Mouse (Mus musculus) stomach, postnatal 0 days (tissue): ENCODE results near the gene Klhdc8a. TPM values are rescaled to one million over a fixed set of nuclear protein-coding genes. Genes with fewer than 3 reads are reported as not detected.

Experiments used
- ATAC-seq: fragments of 200-750 bp; cut with Nextera tagmentation; 2 replicates; pipeline ENCODE4 v1.8.0; 2017; ENCODE audit not compliant: low FRiP score, low TSS enrichment
- DNase-seq: peaks from one replicate; pipeline ENCODE4 v3.0.0-alpha.2; 2016; ENCODE audit warnings: low spot score
- H3K27ac ChIP-seq: fragments of 300-500 bp; sonication (generic); replicated peaks from 2 replicates; pipeline ENCODE4 v1.5.1; 2014; ENCODE audit warnings: mild to moderate bottlenecking, control low read depth
- H3K27me3 ChIP-seq: fragments of 300-500 bp; sonication (generic); 2 replicates; pipeline ENCODE4 v1.6.1; 2014; ENCODE audit warnings: low read length; ENCODE audit not compliant: control insufficient read depth, insufficient read depth
- H3K36me3 ChIP-seq: fragments of 300-500 bp; sonication (generic); 2 replicates; pipeline ENCODE4 v1.6.1; 2014; ENCODE audit warnings: low read length, mixed read lengths; ENCODE audit not compliant: control insufficient read depth, insufficient read depth
- H3K4me1 ChIP-seq: fragments of 300-500 bp; sonication (generic); replicated peaks from 2 replicates; pipeline ENCODE4 v1.6.1; 2014; ENCODE audit warnings: antibody characterized with exemption; ENCODE audit not compliant: control insufficient read depth, insufficient read depth
- H3K4me2 ChIP-seq: fragments of 300-500 bp; sonication (generic); replicated peaks from 2 replicates; pipeline ENCODE4 v1.6.1; 2014; ENCODE audit warnings: low read depth, mild to moderate bottlenecking, control low read depth, moderate library complexity
- H3K4me3 ChIP-seq: fragments of 300-500 bp; sonication (generic); 2 replicates; pipeline ENCODE4 v1.5.1; 2014; ENCODE audit warnings: low read depth, low read length, control low read depth
- H3K9ac ChIP-seq: fragments of 300-500 bp; sonication (generic); 2 replicates; pipeline ENCODE4 v1.6.1; 2014; ENCODE audit warnings: mild to moderate bottlenecking, low read length, control low read depth, mixed read lengths
- H3K9me3 ChIP-seq: fragments of 300-500 bp; sonication (generic); 2 replicates; pipeline ENCODE4 v1.6.1; 2016; ENCODE audit warnings: low read length; ENCODE audit not compliant: control insufficient read depth
- CTCF ChIP-seq: IDR thresholded peaks from 2 replicates; pipeline ENCODE4 v1.5.1; 2016; ENCODE audit warnings: antibody characterized with exemption, low read depth, mild to moderate bottlenecking, moderate library complexity
- EP300 ChIP-seq: optimal IDR thresholded peaks from 2 replicates; pipeline ENCODE3; 2016; ENCODE audit warnings: antibody characterized with exemption
- WGBS: fragments of 180-500 bp; shearing (Covaris S2); extraction: QIAGEN DNeasy Blood & Tissue Kit; methylation state at CpG from one replicate; pipeline ENCODE4 v1.1.7; 2014; 5-methylcytosine and 5-hydroxymethylcytosine counted together
- polyA plus RNA-seq: library from polyadenylated mRNA; unstranded; fragments of >200 nt; fragmentation: Nextera tagmentation; extraction: Ambion mirVana; gene quantifications from 2 replicates; pipeline ENCODE4 v1.2.1, GENCODE M21; 2015

The Klhdc8a gene
- polyA plus RNA-seq, 1 experiment from 2014 or later: 0.34 TPM

DNA sequence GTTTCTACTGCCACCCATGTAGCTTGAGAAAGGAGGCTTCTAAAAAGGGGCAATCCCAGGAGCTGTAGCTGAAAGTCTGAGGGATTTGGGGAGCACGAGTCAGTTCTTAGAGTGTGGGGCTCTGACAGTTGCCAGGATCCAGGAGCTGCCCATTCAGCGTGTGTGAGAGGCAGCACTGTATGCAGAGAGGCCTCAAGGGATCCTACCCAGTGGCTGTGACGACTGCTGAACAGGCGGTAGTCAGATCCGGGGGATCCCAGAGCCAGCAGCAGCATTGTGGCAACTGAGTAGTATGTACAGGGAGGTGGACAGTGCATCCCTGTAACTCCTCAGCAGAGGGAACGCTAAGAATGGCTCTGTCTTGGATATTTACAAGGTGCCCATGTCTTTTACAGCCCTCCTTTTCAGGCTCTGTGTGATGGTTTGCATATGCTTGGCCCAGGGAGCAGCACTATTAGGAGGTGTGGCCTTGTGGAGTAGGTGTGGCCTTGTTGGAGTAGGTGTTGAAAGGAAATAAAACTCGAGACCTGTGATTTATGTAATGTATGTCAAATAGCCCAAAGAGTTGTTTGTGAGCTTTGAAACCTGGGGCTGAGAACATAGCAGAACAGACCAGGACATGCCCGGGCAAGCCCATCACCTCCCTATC is 33.1 kb upstream of the Klhdc8a start:
- Histone ChIP-seq H3K4me1 (no peaks in the 10 kb centered on the region), H3K9ac (no peak overlapping the region), H3K27ac (no peak overlapping the region), H3K4me3 (no peak overlapping the region), H3K9me3 (no peaks in the 10 kb centered on the region), H3K27me3 (no peaks in the 10 kb centered on the region), H3K36me3 (no peaks in the 10 kb centered on the region), H3K4me2 (no peak overlapping the region)
- DNase-seq (no peak), ATAC-seq (no peak)
- WGBS: 70% methylated on average over 8 of the region's 8 CpGs
- TF ChIP-seq CTCF (no peak), EP300 (no peak)

DNA sequence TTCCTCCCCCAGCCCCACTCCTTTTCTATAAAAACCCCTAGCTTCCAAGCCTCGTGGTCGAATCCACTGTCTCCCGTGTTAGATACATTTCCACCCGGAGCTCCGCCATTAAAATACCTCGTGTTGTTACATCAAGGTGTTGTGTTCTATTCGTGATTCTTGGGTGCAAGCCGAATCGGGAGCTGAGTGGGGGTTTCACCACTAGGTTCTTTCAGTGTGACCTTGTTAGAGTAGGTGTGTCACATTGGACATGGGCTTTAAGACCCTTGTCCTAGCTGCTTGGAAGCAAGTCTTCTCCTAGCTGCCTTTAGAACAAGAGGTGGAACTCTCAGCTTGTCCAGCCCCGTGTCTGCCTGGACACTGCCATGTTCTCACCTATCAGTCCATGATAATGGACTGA is 32.5 kb upstream of the Klhdc8a start:
- 88% methylated on average over 10 of the region's 10 CpGs for WGBS
- no peaks in the 10 kb centered on the region for H3K36me3 ChIP-seq
- H3K4me1 ChIP-seq: no peaks in the 10 kb centered on the region
- ATAC-seq (no peak), DNase-seq (no peak)
- TF ChIP-seq CTCF: no peak
- no peak for TF ChIP-seq EP300
- H3K9ac ChIP-seq: no peak overlapping the region
- no peak overlapping the region for H3K27ac ChIP-seq
- H3K4me2 ChIP-seq: no peak overlapping the region
- no peaks in the 10 kb centered on the region for H3K27me3 ChIP-seq
- no peak overlapping the region for H3K4me3 ChIP-seq
- H3K9me3 ChIP-seq: no peaks in the 10 kb centered on the region

DNA sequence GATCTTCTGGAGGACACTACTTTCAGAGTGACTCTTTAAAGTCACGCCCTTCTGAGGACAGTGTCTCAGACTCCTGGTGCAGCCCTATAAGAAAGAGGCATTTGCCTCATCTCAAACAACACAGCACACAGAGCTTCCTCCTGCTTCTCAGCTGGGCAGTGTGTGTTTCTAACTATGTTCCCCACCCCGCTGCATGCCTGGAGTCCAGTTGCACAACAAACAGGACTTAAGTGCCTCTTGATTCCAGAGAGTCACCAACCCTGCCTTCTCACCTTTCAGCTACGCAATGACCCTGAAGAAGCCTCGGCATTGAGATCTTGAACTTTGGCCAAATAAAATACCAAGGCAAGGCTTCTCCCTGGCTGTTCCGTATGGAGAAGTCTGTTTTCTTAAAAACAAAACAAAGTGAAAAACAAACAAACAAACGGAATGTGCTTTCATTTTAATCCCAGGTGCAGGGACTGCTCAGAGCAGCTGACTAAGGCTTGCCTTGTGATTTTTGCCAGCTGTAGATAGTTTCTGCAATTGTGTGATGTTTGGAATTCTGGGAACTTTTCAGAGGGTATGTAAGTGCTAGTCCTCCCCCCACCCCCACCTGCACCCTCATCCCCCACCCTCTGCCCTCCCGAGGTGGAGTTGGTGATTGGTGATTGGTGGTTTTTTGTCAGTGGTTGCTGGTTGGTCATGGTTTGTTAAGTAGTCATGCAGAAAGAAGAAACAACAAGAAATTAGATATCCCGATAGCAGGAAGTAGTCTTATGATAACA is 31.5 kb upstream of the Klhdc8a start:
- ATAC-seq (no peak), DNase-seq (no peak)
- H3K9ac ChIP-seq: no peak overlapping the region
- TF ChIP-seq EP300 (no peak), CTCF (no peak)
- no peaks in the 10 kb centered on the region for H3K27me3 ChIP-seq
- H3K4me3 ChIP-seq: no peak overlapping the region
- H3K9me3 ChIP-seq: no peaks in the 10 kb centered on the region
- H3K4me2 ChIP-seq: no peak overlapping the region
- 47% methylated on average over 8 of the region's 8 CpGs for WGBS
- no peak overlapping the region for H3K27ac ChIP-seq
- no peaks in the 10 kb centered on the region for H3K4me1 ChIP-seq
- H3K36me3 ChIP-seq: no peaks in the 10 kb centered on the region

DNA sequence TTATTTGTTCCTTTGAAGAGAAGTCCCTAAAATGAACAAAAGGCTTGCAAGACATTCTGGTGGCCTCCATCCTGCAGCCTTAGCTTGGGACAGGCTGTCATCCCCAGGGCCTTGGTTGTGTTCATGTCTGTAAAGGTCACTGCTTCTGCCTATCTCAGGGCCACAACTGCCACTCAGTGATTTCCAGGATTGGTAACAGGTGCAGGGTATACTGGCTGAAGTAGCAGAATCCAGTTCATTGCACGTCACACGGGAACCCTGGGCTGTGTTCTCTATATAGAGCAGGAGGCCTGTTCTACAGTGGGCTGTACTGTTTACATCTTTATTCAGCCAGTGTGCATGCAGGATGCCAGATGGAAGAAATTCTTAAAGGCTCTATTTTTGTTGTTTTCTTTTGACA is 30.5 kb upstream of the Klhdc8a start:
- 56% methylated on average over 2 of the region's 2 CpGs for WGBS
- DNase-seq (no peak), ATAC-seq (no peak)
- Histone ChIP-seq H3K4me2 (no peak overlapping the region), H3K4me1 (no peaks in the 10 kb centered on the region), H3K9me3 (no peaks in the 10 kb centered on the region), H3K4me3 (no peak overlapping the region), H3K9ac (no peak overlapping the region), H3K36me3 (no peaks in the 10 kb centered on the region), H3K27ac (no peak overlapping the region), H3K27me3 (no peaks in the 10 kb centered on the region)
- no peak for TF ChIP-seq CTCF
- no peak for TF ChIP-seq EP300

DNA sequence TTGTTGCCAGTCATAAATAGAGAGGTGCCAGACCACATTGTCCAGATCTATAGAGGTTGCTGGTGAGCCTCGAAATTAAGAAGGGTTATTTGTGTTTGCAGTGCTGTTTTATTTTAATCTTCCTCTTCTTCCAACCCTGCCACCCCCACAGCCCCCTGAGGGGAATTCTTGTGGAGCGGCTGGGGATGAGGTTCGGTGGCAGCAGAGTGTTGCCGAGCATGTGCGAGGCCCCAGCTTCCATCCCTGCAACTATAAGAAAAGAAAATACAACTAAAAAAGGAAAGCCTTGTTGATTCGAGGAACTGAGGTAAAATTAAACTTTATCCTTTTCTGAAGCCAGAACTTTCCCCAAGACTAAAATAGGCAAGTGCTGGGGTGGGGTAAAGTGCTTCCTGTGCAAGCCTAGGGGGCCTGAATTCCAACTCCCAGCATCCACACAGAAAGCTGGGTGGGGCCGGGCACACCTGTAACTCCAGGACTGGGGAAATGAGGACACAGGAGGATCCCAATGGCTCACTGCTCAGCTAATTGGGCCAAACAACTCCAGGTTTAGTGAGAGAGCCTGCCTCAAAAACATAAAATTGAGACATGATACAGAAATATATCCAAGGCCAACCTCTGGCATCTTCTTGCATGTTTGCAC is 29.9 kb upstream of the Klhdc8a start:
- no peak for TF ChIP-seq EP300
- TF ChIP-seq CTCF: no peak
- Histone ChIP-seq H3K27me3 (no peaks in the 10 kb centered on the region), H3K36me3 (no peaks in the 10 kb centered on the region), H3K4me2 (no peak overlapping the region), H3K4me3 (no peak overlapping the region), H3K9me3 (no peaks in the 10 kb centered on the region), H3K9ac (no peak overlapping the region), H3K4me1 (no peaks in the 10 kb centered on the region), H3K27ac (no peak overlapping the region)
- ATAC-seq: no peak
- 72% methylated on average over 7 of the region's 7 CpGs for WGBS
- no peak for DNase-seq

DNA sequence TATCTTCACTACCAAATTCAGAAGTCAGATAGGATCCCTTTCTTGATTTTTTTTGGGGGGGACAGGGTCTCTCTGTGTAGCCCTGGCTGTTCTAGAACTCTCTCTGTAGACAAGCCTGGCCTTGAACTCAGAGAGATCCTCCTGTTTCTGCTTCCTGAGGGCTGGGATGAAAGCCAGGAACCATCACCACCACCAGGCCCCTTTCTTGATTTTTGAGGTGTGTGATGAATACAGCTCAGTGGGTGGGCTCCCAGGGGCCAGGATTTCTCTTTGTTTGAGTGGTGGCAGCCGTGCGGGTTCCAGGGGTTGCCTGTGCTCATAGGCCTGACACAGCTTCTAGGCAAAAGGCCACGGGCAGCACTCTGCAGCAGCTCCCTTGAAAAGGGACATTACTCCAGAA is 27.2 kb upstream of the Klhdc8a start:
- no peak for TF ChIP-seq CTCF
- TF ChIP-seq EP300: no peak
- Histone ChIP-seq H3K27me3 (no peaks in the 10 kb centered on the region), H3K4me3 (no peak overlapping the region), H3K27ac (no peak overlapping the region), H3K9me3 (no peaks in the 10 kb centered on the region), H3K4me1 (no peaks in the 10 kb centered on the region), H3K9ac (no peak overlapping the region), H3K4me2 (no peak overlapping the region), H3K36me3 (no peaks in the 10 kb centered on the region)
- 75% methylated on average over 3 of the region's 3 CpGs for WGBS
- DNase-seq (no peak), ATAC-seq (no peak)
